Mouse (Mus musculus): ENCODE data around the gene Ppp1r13b.

The Ppp1r13b gene

GRCm38 (mm10) chr12:111887005-111887404 lies 20.9 kb downstream of the Ppp1r13b start:
- no peak for DNase-seq (ENCODE audit: low read depth in 2 of 2, low spot score in 2 of 2)

- DNase-seq (ENCODE audit: low read depth in 2 of 2, low spot score in 2 of 2) = no peak
Observed at GRCm38 (mm10) chr12:111882852-111883251, 25.1 kb downstream of the Ppp1r13b start.

DNA sequence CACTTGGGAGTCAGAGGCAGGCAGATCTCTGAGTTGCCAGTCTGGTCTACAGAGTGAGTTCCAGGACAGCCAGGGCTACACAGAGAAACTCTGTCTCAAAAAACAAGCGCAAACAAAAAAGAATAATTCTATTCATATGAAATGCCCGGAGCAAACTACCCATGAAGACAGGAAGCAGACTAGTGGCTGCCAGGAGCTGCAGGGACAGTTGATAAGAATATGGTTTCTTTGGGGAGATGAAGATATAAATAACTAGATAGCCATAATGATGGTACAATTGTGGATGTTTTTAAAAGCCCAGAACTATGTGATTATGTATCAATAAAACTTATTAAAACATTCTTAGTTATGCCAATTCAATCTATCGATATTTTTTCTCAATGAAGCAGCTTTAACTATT lies 25.9 kb downstream of the Ppp1r13b start:
- DNase-seq (ENCODE audit: low read depth in 2 of 2, low spot score in 2 of 2) = no peak

GRCm38 (mm10) chr12:111878213-111878612 lies 29.7 kb downstream of the Ppp1r13b start:
- peak; percentile 65 to 82 for DNase-seq (ENCODE audit: low read depth in 2 of 2, low spot score in 2 of 2)

GRCm38 (mm10) chr12:111875499-111875898 lies 32.4 kb downstream of the Ppp1r13b start:
- DNase-seq (ENCODE audit: low read depth in 2 of 2, low spot score in 2 of 2) = no peak

DNA sequence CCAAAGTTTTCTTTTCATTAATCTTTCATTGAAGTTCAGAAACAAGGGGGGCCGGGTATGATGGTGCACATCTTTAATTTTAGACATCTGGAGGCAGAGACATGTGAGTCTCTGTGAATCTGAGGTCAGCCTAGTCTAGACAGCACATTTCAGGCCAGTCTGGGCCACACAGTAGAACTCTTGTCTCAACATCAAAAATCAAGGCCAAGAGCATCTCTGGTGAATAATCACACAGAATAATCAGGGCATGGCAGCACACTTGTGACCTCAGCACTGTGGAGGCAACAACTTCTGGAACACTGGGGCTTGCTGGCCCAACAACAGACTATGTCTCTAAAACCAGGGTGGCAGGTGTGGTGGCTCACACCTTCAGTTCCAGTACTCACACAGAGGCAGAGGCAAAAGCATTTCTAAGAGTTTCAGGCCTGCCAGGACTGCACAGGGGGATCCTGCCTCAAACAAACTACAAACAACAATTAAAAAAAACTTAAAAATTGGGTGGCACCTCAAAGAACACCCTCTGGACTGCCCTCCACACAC lies 33.2 kb downstream of the Ppp1r13b start:
- no peak for DNase-seq (ENCODE audit: low read depth in 2 of 2, low spot score in 2 of 2)

DNA sequence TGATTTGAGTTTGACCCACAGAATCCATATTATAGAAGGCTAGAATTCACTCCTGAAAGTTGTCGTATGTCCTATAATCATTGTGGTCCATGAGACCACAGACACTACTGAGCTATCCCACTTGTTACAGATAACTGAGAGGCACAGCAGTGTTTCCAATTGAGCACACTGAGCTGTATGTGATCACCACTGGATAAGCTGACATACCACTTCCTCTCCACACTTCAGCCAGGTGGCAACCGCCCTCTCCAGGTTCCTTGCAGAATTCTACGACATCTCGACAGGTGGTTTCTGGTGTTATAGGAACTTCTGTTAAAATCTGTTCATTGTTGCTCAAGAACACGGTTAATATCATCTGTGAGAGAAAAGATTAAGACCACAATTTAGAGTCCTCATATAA lies 35.8 kb downstream of the Ppp1r13b start:
- no peak for DNase-seq (ENCODE audit: low read depth in 2 of 2, low spot score in 2 of 2)

- no peak for DNase-seq (ENCODE audit: low read depth in 2 of 2, low spot score in 2 of 2)
Observed at GRCm38 (mm10) chr12:111870811-111871210, 37.1 kb downstream of the Ppp1r13b start.

- DNase-seq (ENCODE audit: low read depth in 2 of 2, low spot score in 2 of 2) = no peak
Observed at GRCm38 (mm10) chr12:111869806-111870205, 38.1 kb downstream of the Ppp1r13b start.

DNA sequence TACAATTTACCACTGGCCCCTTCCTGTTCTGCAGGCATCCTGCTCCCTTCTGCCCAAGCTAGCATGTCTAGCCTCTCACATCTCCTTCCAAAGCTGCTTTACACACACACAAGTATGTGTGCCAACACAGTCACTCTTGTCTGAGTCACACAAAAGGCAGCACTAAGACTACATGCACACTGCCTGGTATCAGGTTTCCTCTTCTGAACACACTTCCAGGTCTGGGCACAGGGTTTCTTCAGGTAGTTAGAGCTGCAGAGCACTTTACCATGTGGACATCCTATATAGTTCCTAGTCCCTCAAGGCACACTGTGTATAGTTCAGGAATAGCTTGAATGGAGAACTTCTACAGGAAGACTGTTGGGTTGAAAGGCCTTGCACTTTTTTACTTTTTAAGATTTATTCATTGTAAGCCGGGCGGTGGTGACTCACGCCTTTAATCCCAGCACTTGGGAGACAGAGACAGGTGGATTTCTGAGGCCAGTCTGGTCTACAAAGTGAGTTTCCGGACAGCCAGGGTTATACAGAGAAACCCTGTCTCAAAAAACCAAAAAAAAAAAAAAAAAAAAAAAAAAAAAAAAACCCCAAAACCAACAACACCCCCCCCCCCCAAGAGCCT lies 43.6 kb downstream of the Ppp1r13b start:
- no peak for DNase-seq (ENCODE audit: low read depth in 2 of 2, low spot score in 2 of 2)

DNA sequence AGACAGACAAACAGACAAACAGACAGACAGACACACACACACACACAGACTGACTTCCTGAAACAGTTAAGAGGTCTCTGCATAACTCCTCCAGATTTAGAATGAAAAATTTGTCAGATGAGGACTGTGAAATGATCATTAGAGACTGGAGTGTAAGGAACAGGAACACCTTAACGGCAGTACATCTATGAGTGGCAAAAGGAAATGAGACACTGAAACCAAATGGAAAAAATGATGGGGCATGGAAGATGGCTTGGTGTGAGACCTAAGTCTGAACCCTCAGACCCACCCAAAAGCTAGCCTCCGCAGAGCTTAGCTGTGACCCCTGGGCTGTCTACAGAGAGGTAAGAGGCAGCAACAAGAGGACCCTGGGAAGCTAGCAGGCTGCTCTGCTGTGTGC lies 52.5 kb downstream of the Ppp1r13b start:
- DNase-seq (ENCODE audit: low read depth in 2 of 2, low spot score in 2 of 2) = no peak

DNA sequence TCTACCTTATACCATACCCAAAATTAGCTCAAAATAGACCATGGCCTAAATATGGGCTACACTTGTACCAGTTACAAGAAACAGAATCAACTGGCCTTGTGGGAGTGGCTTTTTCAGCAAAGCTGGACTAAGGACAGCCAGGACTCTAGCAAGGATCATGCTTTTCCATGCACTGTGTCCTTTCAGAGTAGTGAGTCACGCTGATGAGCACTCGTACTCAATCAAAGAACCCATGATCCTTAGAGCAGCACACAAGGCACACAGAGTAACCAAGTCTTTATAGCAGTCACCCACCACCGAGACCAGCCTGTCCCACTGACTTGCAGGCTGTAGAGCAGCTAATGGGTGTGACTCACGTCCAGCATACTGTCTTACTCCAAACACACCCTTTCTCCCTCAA lies 54.4 kb downstream of the Ppp1r13b start:
- no peak for DNase-seq (ENCODE audit: low read depth in 2 of 2, low spot score in 2 of 2)

DNA sequence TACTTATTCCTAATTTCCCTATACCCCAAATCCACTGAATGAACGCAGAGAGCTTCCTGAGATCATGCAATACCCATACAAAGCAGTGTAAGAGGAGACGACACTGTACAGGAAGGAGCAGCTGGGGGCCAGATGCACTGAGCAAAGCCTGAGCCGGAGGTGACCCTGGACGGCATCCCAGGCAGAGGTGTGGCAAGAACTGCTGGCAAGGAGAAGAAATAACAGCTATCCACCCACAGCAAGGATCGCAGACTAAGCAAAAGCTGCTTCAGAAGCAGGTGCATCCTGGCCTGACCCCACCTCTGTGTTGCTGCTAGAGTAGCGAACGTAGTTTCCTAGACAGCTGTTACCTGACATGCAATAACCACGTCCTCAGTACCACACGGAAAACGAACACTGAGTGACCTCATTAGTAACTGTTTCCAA lies 54.9 kb downstream of the Ppp1r13b start:
- no peak for DNase-seq (ENCODE audit: low read depth in 2 of 2, low spot score in 2 of 2)

DNA sequence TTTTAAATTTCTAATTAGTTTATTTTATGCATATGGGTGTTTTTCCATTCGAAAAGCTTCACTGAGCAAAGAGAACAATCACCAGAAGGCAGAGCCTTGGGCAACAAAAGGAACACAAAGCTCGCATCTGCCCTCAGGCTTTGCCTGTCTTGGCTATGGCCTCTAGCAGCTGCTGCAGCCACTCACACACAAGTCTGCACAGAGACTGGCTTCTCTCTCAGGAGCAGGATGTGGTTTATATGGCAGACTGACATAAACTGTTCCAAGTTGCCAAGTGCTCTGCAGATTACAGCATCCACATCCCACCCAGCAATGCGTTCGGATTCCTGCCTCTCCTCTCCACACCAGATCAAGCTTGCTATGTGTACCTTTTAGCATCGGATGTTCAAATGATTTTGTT lies 56.2 kb downstream of the Ppp1r13b start:
- DNase-seq (ENCODE audit: low read depth in 2 of 2, low spot score in 2 of 2) = no peak

GRCm38 (mm10) chr12:111851235-111851634 lies 56.7 kb downstream of the Ppp1r13b start:
- no peak for DNase-seq (ENCODE audit: low read depth in 2 of 2, low spot score in 2 of 2)

DNA sequence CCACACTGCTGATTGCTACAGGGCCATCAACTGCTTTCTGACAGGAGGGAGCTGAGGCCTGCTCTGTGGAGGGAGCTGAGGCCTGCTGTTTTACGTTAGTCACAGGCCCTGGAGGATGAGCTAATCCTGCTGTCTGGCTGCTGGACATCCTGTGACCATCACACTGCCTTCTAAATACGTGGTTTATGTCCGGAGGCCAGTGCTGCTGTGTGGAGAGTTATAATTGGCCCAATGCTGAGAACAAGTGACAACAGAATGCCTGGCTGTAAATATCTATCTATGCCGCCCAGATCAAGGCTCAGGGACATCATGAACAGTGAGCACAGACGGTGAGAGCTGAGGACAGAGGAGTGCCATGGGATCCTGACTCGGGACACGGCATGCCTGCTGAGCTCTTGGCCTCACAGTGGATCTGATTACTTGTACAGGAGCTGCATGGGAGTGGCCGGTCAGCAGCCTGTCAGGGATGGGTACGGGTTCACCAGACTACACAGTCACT lies 59.6 kb downstream of the Ppp1r13b start:
- DNase-seq (ENCODE audit: low read depth in 2 of 2, low spot score in 2 of 2) = no peak

DNA sequence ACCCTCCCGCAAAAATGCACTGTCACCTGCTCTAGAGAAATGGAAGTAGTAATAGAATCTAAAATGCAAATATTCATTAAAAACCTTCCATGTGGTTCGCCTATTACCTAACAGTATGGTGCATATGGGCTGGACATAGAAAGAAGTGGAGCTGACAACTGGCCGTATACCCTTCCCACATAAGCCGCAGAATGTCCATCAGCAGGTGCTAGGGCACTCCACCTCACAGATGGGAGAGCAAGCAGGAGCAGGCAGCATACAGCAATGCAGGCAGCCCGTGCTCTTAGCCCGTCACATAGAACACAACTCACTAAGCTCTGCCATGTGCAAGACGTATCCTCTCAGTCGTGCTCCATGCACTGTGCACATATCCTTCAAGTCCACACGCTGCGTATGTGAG lies 61.1 kb downstream of the Ppp1r13b start:
- DNase-seq (ENCODE audit: low read depth in 2 of 2, low spot score in 2 of 2) = no peak

DNA sequence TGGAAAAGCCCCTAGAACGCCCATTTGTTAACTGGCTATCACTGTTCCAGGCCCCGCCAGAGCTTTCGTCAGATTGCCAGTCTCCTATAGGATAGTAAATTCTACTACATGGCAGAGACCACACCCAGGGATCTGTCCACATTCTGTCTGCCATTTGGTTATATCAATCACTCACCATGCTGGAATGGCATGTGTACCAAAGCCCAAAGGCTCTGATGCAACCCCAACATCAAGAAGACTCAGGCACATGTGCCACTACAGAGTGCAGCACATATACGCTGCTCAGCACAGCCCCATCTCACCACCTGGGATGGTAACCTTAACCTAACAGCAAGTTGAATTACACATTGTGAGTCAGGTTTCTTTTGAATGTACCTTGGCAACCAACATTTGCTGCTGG lies 62.0 kb downstream of the Ppp1r13b start:
- DNase-seq (ENCODE audit: low read depth in 2 of 2, low spot score in 2 of 2) = no peak

- no peak for DNase-seq (ENCODE audit: low read depth in 2 of 2, low spot score in 2 of 2)
Observed at GRCm38 (mm10) chr12:111843470-111843869, 64.4 kb downstream of the Ppp1r13b start.

DNA sequence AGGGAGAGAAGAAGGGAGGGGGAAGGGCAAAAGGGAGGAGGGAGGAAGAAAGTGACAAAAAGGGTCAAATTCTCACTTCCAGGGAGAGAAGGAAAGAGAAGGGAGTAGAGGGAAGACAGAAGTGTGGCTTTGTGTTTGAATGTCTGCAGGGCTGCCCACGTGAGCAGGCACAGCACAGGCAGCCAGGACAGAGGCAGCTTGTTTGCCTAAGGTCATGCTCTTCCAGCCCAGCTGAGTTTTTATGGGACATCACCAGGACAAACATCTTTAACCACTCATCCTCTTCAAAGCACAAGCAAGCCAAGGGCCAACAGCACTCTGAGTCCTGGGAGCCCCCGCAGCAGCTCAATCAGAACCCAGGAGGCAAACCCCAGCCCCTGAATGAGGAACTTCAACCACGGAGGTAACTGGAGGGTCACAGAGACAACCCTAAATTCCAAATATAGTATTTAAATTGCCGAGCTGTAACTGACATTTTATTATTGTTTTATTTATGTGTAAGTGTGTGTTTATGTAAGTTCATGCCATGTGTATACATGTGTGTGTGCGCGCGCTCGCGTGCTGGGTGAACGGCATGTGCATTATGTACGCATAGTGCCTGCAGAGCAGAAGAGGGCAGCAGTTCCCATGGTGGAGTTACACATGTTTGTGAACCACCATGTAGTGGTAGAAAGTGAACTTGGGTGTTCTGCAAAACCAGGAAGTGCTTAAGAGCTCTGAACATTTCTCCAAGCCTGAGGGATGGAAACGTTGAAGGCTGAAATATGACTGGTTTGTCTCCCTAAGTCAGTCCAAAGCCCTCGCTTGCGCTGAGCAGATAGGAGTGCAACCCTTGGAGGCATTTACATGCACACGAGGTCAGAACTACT lies 65.1 kb downstream of the Ppp1r13b start:
- DNase-seq (ENCODE audit: low read depth in 2 of 2, low spot score in 2 of 2) = no peak

DNA sequence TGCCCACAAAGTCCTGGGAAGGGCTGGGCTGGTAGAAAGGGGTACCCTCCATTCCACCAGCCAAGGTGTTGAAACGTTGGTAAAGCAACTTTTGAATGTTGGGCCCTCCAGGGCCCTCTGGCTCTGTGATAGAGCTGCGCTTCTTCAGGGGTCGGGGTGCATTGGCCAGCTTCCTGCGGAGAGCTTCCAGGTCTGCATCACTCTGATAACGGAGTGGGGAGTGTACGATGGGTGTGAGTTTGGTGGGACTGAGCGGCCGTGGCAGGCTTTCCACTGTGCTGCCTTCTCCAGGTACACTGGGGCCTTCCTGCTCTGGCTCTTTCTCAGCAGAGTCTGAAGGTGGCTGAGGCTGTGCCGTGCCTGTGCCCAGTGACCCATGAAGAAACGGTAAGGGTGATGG lies 74.5 kb downstream of the Ppp1r13b start:
- DNase-seq (ENCODE audit: low read depth in 2 of 2, low spot score in 2 of 2) = no peak

DNA sequence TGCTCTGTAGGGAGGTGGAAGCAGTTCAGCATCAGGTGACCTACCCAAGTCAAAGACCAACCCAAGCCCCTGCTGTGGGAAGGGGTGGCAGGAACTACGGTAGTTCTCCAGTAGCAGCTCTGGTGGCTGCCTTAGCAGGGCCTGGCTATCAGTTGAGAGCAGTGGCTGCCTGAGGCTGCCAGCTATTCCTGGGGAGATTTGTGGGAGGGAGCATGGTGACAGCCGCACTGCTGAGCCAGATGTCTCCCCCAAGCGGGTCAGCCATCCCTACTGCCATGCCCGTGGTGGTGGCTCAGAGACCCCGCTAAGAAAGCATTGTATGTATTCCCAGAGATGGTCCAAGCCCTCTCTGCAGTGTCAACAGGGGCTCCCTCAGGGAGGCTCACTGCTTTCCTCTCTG lies 75.3 kb downstream of the Ppp1r13b start:
- DNase-seq (ENCODE audit: low read depth in 2 of 2, low spot score in 2 of 2) = no peak
